ENCODE assay signal across 16 mouse cellular contexts in the genomic region with DNA sequence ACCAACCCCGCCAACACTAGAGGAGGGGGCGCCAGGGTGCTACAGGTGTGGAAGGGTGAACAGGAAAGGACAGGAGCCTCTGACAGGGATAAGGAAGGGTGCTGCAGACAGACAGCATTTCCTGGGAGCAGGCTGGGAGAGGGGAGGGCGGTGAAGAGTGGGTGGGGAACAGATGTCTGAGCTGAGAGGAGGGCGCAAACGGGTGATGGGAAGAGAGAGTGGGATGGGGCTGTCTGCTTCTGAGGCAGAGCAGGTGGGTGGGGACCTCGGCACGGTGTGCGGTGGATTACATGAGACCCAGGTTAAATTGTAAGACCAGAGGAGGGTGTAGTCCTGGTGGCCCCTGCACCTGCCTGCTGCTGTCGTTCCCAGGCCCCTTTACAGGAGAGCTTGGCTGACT. TPM values are rescaled to one million over a fixed set of nuclear protein-coding genes. Genes with fewer than 3 reads are reported as not detected.
DNase-seq lines count a peak whose midpoint lies in the region; ATAC-seq and TF ChIP-seq lines count a peak whose summit lies in the region.
"Had no signal": no experiment of that assay in that cellular context is flagged by ENCODE, and none has a peak within 500 bp of the region (broad histone marks: within the 10 kb centered on the region; RNA-seq: fewer than 3 reads in every experiment).

No protein-coding gene starts in this region.

- WGBS in kidney, adult 2 months = 86% methylated on average over 9 of the region's 9 CpGs

- H3K27me3 ChIP-seq in kidney, adult 2 months (replicated peaks; ENCODE audit: control insufficient read depth, insufficient read depth, low read length) = no peaks in the 10 kb centered on the region

- no peak overlapping the region for H3K27ac ChIP-seq in kidney, adult 2 months (ENCODE audit: insufficient read depth, low read depth, low read length)
- H3K27ac ChIP-seq: hindbrain, embryonic 13.5 days; limb, embryonic 13.5 days; neural tube, embryonic 13.5 days had no signal

- peak; percentile 53 for ATAC-seq in frontal cortex, adult (ENCODE audit: low TSS enrichment)
- no peak for ATAC-seq in granulocyte monocyte progenitor cell, adult 5-6 weeks (replicated peaks; ENCODE audit: poor library complexity, severe bottlenecking)
- ATAC-seq: midbrain, embryonic 16.5 days had no signal

- no peaks in the 10 kb centered on the region for H3K36me3 ChIP-seq in kidney, adult 2 months (ENCODE audit: control insufficient read depth, insufficient read depth, low read length)
- H3K36me3 ChIP-seq: hindbrain, embryonic 13.5 days; limb, embryonic 13.5 days; neural tube, embryonic 13.5 days had no signal

- peak; percentile 92 for DNase-seq in brain, adult 2 months (ENCODE audit: low read depth, low spot score)
- peak; percentile 46 for DNase-seq in layer of hippocampus, adult 9-10 months (ENCODE audit: low spot score)
- peak; percentile 70 to 85 for DNase-seq in right cerebral cortex, adult 2 months (ENCODE audit: low spot score in 2 of 2)
- no peak for DNase-seq in cerebellum, postnatal 36 days
- no peak for DNase-seq in kidney, adult 2 months
- DNase-seq: adrenal gland, adult 8-10 months; kidney, postnatal 10 days; lung, adult 18-20 months; retina, postnatal 1 day had no signal

- no peaks in the 10 kb centered on the region for H3K4me1 ChIP-seq in kidney, adult 2 months (ENCODE audit: control insufficient read depth, insufficient read depth, low read length)

- no peak for TF ChIP-seq POLR2A in kidney, adult 2 months (IDR thresholded peaks at IDR 0.05; ENCODE audit: low read depth, low read length)

- no peak overlapping the region for H3K4me3 ChIP-seq in kidney, adult 2 months (ENCODE audit: insufficient read depth, low read depth, low read length)
- H3K4me3 ChIP-seq: erythroblast, embryonic 14.5 days; hindbrain, embryonic 13.5 days; limb, embryonic 13.5 days; neural tube, embryonic 13.5 days had no signal

- no peak for TF ChIP-seq CTCF in kidney, adult 2 months (conservative IDR thresholded peaks at IDR 0.05; ENCODE audit: insufficient read depth, insufficient read length, low read depth, low read length)

RNA-seq across cellular contexts. Expression of gene Scn8a, which starts 39.9 kb away (rescaled TPM):
- total RNA-seq in granulocyte monocyte progenitor cell, adult 5-6 weeks (2014; fragmentation: Nextera tagmentation) = not detected in 2 replicates
- not detected in 2 replicates for total RNA-seq in granulocyte monocyte progenitor cell, adult 5-6 weeks (2017)
- 0.45 TPM in 2 replicates for polyA plus RNA-seq in kidney, adult 2 months (2012; rRNA removed)
- polyA plus RNA-seq: erythroblast, embryonic 14.5 days had no signal

Comparison
In these comparisons a context has a peak if more than half of its experiments do, and no peak if none do; other contexts are left out.
1. DNase-seq: peak in brain, adult 2 months (single experiment), layer of hippocampus, adult 9-10 months (single experiment) and right cerebral cortex, adult 2 months (2 of 2); none in cerebellum, postnatal 36 days (0 of 2) and kidney, adult 2 months (single experiment).